Mouse (Mus musculus): ENCODE results near the gene Olfr1061. TPM values are rescaled to one million over a fixed set of nuclear protein-coding genes. Genes with fewer than 3 reads are reported as not detected.
"Not testable (repeated sequence)": the region's sequence is repeated elsewhere in the genome, so short reads cannot be mapped to it uniquely, and the experiment has no call there.

Gene Olfr1061
- polyA plus RNA-seq, 1 experiment from 2014 or later: not detected

DNA sequence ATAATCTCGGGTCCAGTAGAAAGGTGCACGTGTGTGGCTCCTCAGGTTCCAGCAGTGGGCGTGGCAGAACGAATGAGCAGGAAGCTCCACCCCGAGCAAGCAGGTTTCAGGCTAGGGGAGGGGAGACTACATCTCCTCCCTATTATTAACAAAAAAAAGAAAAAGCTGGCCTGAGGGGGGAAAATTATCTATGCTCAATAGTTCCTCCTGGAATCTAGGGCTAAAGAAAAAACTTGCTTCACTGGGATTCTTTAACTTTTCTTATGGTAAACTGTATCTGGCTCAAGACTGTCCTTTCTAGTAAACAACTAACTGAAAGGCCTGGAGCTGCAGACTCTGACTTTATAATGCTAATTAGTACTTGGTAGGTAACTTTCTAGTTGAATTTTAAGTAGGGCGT lies 47.5 kb downstream of the Olfr1061 start:
- not testable (repeated sequence) for H3K9ac ChIP-seq (ENCODE audit: low read length); H3K4me3 ChIP-seq (ENCODE audit: low read length); H3K27ac ChIP-seq (ENCODE audit: low read length); H3K36me3 ChIP-seq (ENCODE audit: control insufficient read depth, insufficient read depth, low read length); ATAC-seq (ENCODE audit: low read depth); H3K9me3 ChIP-seq (ENCODE audit: control insufficient read depth, low read length); H3K27me3 ChIP-seq (ENCODE audit: control insufficient read depth, insufficient read depth, low read depth, low read length); H3K4me1 ChIP-seq (replicated peaks; ENCODE audit: control insufficient read depth, insufficient read depth, low read length); H3K4me2 ChIP-seq (ENCODE audit: low read depth, low read length)
- 83% methylated on average over 1 of the region's 6 CpGs for WGBS

Other genes starting within 250 kb of the Olfr1061 start
- not detected in 2 replicates for gene Olfr1043, start 246.5 kb downstream of the Olfr1061 start, polyA plus RNA-seq (2015; fragmentation: Nextera tagmentation; extraction: Ambion mirVana)
- gene Olfr1044, start 236.2 kb downstream of the Olfr1061 start, polyA plus RNA-seq (2015; fragmentation: Nextera tagmentation; extraction: Ambion mirVana): not detected in 2 replicates
- not detected in 2 replicates for gene Olfr52, start 228.4 kb downstream of the Olfr1061 start, polyA plus RNA-seq (2015; fragmentation: Nextera tagmentation; extraction: Ambion mirVana)
- not detected in 2 replicates for gene Olfr1045, start 211.0 kb downstream of the Olfr1061 start, polyA plus RNA-seq (2015; fragmentation: Nextera tagmentation; extraction: Ambion mirVana)
- gene Olfr1046, start 194.7 kb downstream of the Olfr1061 start, polyA plus RNA-seq (2015; fragmentation: Nextera tagmentation; extraction: Ambion mirVana): not detected in 2 replicates
- not detected in 2 replicates for gene Olfr1047, start 182.6 kb downstream of the Olfr1061 start, polyA plus RNA-seq (2015; fragmentation: Nextera tagmentation; extraction: Ambion mirVana)
- gene Olfr1048, start 173.8 kb downstream of the Olfr1061 start, polyA plus RNA-seq (2015; fragmentation: Nextera tagmentation; extraction: Ambion mirVana): not detected in 2 replicates
- gene Olfr1049, start 155.7 kb downstream of the Olfr1061 start, polyA plus RNA-seq (2015; fragmentation: Nextera tagmentation; extraction: Ambion mirVana): not detected in 2 replicates
- not detected in 2 replicates for gene Olfr1051, start 135.0 kb downstream of the Olfr1061 start, polyA plus RNA-seq (2015; fragmentation: Nextera tagmentation; extraction: Ambion mirVana)
- not detected in 2 replicates for gene Olfr1052, start 121.6 kb downstream of the Olfr1061 start, polyA plus RNA-seq (2015; fragmentation: Nextera tagmentation; extraction: Ambion mirVana)
- gene Olfr1053, start 98.8 kb downstream of the Olfr1061 start, polyA plus RNA-seq (2015; fragmentation: Nextera tagmentation; extraction: Ambion mirVana): not detected in 2 replicates
- gene Olfr1054, start 78.6 kb downstream of the Olfr1061 start, polyA plus RNA-seq (2015; fragmentation: Nextera tagmentation; extraction: Ambion mirVana): not detected in 2 replicates
- gene Olfr1055, start 63.8 kb downstream of the Olfr1061 start, polyA plus RNA-seq (2015; fragmentation: Nextera tagmentation; extraction: Ambion mirVana): not detected in 2 replicates
- gene Olfr1056, start 51.6 kb downstream of the Olfr1061 start, polyA plus RNA-seq (2015; fragmentation: Nextera tagmentation; extraction: Ambion mirVana): not detected in 2 replicates
- not detected in 2 replicates for gene Olfr1057, start 35.7 kb downstream of the Olfr1061 start, polyA plus RNA-seq (2015; fragmentation: Nextera tagmentation; extraction: Ambion mirVana)
- not detected in 2 replicates for gene Olfr1058, start 25.5 kb downstream of the Olfr1061 start, polyA plus RNA-seq (2015; fragmentation: Nextera tagmentation; extraction: Ambion mirVana)
- gene Olfr1062, start 12.7 kb upstream of the Olfr1061 start, polyA plus RNA-seq (2015; fragmentation: Nextera tagmentation; extraction: Ambion mirVana): not detected in 2 replicates
- gene Olfr1065, start 36.5 kb upstream of the Olfr1061 start, polyA plus RNA-seq (2015; fragmentation: Nextera tagmentation; extraction: Ambion mirVana): not detected in 2 replicates
- not detected in 2 replicates for gene Olfr1066, start 42.2 kb upstream of the Olfr1061 start, polyA plus RNA-seq (2015; fragmentation: Nextera tagmentation; extraction: Ambion mirVana)
- not detected in 2 replicates for gene Olfr228, start 73.3 kb upstream of the Olfr1061 start, polyA plus RNA-seq (2015; fragmentation: Nextera tagmentation; extraction: Ambion mirVana)
- not detected in 2 replicates for gene Olfr1076, start 94.4 kb upstream of the Olfr1061 start, polyA plus RNA-seq (2015; fragmentation: Nextera tagmentation; extraction: Ambion mirVana)
- gene Olfr1079, start 128.4 kb upstream of the Olfr1061 start, polyA plus RNA-seq (2015; fragmentation: Nextera tagmentation; extraction: Ambion mirVana): not detected in 2 replicates
- not detected in 2 replicates for gene Olfr1080, start 144.2 kb upstream of the Olfr1061 start, polyA plus RNA-seq (2015; fragmentation: Nextera tagmentation; extraction: Ambion mirVana)
- not detected in 2 replicates for gene Olfr1082, start 184.9 kb upstream of the Olfr1061 start, polyA plus RNA-seq (2015; fragmentation: Nextera tagmentation; extraction: Ambion mirVana)
- not detected in 2 replicates for gene Olfr1084, start 225.7 kb upstream of the Olfr1061 start, polyA plus RNA-seq (2015; fragmentation: Nextera tagmentation; extraction: Ambion mirVana)
- gene Olfr1085, start 248.0 kb upstream of the Olfr1061 start, polyA plus RNA-seq (2015; fragmentation: Nextera tagmentation; extraction: Ambion mirVana): not detected in 2 replicates